In genomic region chr8:105348450-105349095, GRCm38 (mm10) we compare ENCODE assay signal across 8 mouse cellular contexts. TPM values are rescaled to one million over a fixed set of nuclear protein-coding genes. Genes with fewer than 3 reads are reported as not detected.
A peak's percentile ranks its signal among the peaks of the same experiment; 100 is the strongest.
DNase-seq lines count a peak whose midpoint lies in the region; ATAC-seq and TF ChIP-seq lines count a peak whose summit lies in the region.

Gene Slc9a5, plus strand, starts transcription at chr8:105348843.

- no peak for TF ChIP-seq POLR2A in spleen, adult 2 months (IDR thresholded peaks at IDR 0.05; ENCODE audit: low read depth, low read length)

- peaks cover 11% of the 10 kb centered on the region for H3K4me1 ChIP-seq in spleen, adult 2 months (ENCODE audit: control insufficient read depth, insufficient read depth, insufficient read length)
- peaks cover 21% of the 10 kb centered on the region; the same call in 1 of the 2 replicates for H3K4me1 ChIP-seq in kidney, postnatal 0 days (replicated peaks; ENCODE audit: insufficient read depth, low read length)
- H3K4me1 ChIP-seq in liver, embryonic 16.5 days (ENCODE audit: control insufficient read depth, low read depth, low read length) = peaks cover 27% of the 10 kb centered on the region

- H3K4me2 ChIP-seq in kidney, postnatal 0 days (ENCODE audit: low read length) = peak within 1 kb of the TSS; percentile 90
- peak within 1 kb of the TSS; percentile 97 for H3K4me2 ChIP-seq in liver, embryonic 16.5 days (ENCODE audit: low read depth, low read length)

- no peak for TF ChIP-seq CTCF in spleen, adult 2 months (IDR thresholded peaks at IDR 0.05; ENCODE audit: extremely low read depth, insufficient read depth, insufficient read length, insufficient replicate concordance)
- TF ChIP-seq CTCF in kidney, postnatal 0 days (IDR thresholded peaks at IDR 0.05; ENCODE audit: low read depth) = peak; percentile 39

- H3K36me3 ChIP-seq in spleen, adult 2 months (ENCODE audit: control insufficient read depth, insufficient read depth, low read length) = no peaks in the 10 kb centered on the region
- H3K36me3 ChIP-seq in kidney, postnatal 0 days (ENCODE audit: insufficient read depth, low read length) = no peaks in the 10 kb centered on the region
- H3K36me3 ChIP-seq in liver, embryonic 16.5 days (ENCODE audit: control insufficient read depth, insufficient read depth) = no peaks in the 10 kb centered on the region

- peak in 1 of 2 experiments; percentile 24 for DNase-seq in spleen, adult 2 months (ENCODE audit: low read depth in 1 of 2, low spot score in 2 of 2)
- no peak for DNase-seq in spleen, adult 12 weeks (ENCODE audit: low spot score)
- peak; percentile 81 to 86 for DNase-seq in cerebellum, postnatal 10 days
- peak; percentile 38 to 55 for DNase-seq in frontal cortex, postnatal 36 days (ENCODE audit: low spot score in 2 of 2)
- DNase-seq in kidney, postnatal 0 days (ENCODE audit: low spot score) = peak; percentile 70
- DNase-seq in retina, embryonic 14.5 days (ENCODE audit: low spot score) = peak; percentile 75

- H3K27me3 ChIP-seq in spleen, adult 2 months (ENCODE audit: control insufficient read depth, insufficient read depth, low read length) = peaks cover 5% of the 10 kb centered on the region
- H3K27me3 ChIP-seq in kidney, postnatal 0 days (ENCODE audit: insufficient read depth, low read length) = no peaks in the 10 kb centered on the region
- H3K27me3 ChIP-seq in liver, embryonic 16.5 days (ENCODE audit: control insufficient read depth, insufficient read depth, low read depth, low read length) = peaks cover 56% of the 10 kb centered on the region

- peak within 1 kb of the TSS; percentile 69 for H3K27ac ChIP-seq in spleen, adult 2 months (ENCODE audit: insufficient read depth, low read length)
- H3K27ac ChIP-seq in kidney, postnatal 0 days = peak within 1 kb of the TSS; percentile 88
- H3K27ac ChIP-seq in liver, embryonic 16.5 days (ENCODE audit: low read length) = peak within 1 kb of the TSS; percentile 65

- H3K9ac ChIP-seq in kidney, postnatal 0 days (ENCODE audit: low read depth, low read length) = peak within 1 kb of the TSS; percentile 74
- H3K9ac ChIP-seq in liver, embryonic 16.5 days (ENCODE audit: low read depth, low read length) = peak within 1 kb of the TSS; percentile 74

- peak within 1 kb of the TSS; percentile 84 for H3K4me3 ChIP-seq in spleen, adult 2 months (ENCODE audit: extremely low read depth, insufficient read depth, insufficient read length)
- H3K4me3 ChIP-seq in kidney, postnatal 0 days (replicated peaks; ENCODE audit: low read depth, low read length) = peak within 1 kb of the TSS; percentile 73
- peak within 1 kb of the TSS; percentile 70 for H3K4me3 ChIP-seq in liver, embryonic 16.5 days (ENCODE audit: low read depth, low read length)

- WGBS in spleen, adult 2 months = under 1% methylated on average over 34 of the region's 34 CpGs
- WGBS in kidney, postnatal 0 days = under 1% methylated on average over 34 of the region's 34 CpGs
- WGBS in liver, embryonic 16.5 days (ENCODE audit: insufficient replicate concordance) = under 1% methylated on average over 33 of the region's 34 CpGs

- ATAC-seq in kidney, postnatal 0 days (replicated peaks; ENCODE audit: low FRiP score, low read depth) = no peak
- no peak for ATAC-seq in liver, embryonic 16.5 days (ENCODE audit: low read depth)
- no peak for ATAC-seq in inflammation-experienced regulatory T-cells, adult 6 months

- H3K9me3 ChIP-seq in kidney, postnatal 0 days (replicated peaks; ENCODE audit: low read length) = no peaks in the 10 kb centered on the region
- H3K9me3 ChIP-seq in liver, embryonic 16.5 days (replicated peaks; ENCODE audit: control insufficient read depth, low read length) = no peaks in the 10 kb centered on the region

RNA-seq across cellular contexts. Expression of gene Slc9a5, which starts in this region (rescaled TPM):
- 3.0 and 4.2 TPM in 2 replicates for polyA plus RNA-seq in spleen, adult 2 months (2012; rRNA removed)
- polyA plus RNA-seq in kidney, postnatal 0 days (2015; fragmentation: Nextera tagmentation; extraction: Ambion mirVana) = 1.3 and 1.4 TPM in 2 replicates
- polyA plus RNA-seq in liver, embryonic 16.5 days (2015; fragmentation: Nextera tagmentation; extraction: Ambion mirVana) = 0.13 TPM in 2 replicates
- 1 to 10 TPM in 1 of 3 experiments, under 1 TPM in 2; 0.28 to 1.3 (median 0.42) TPM for polyA plus RNA-seq in inflammation-experienced regulatory T-cells, adult 6 months (2017; shearing (Covaris generic))
